Mouse (Mus musculus) erythroid progenitor cell, adult 5-6 weeks (primary cell): ENCODE data around the gene Ifitm10. TPM values are rescaled to one million over a fixed set of nuclear protein-coding genes. Genes with fewer than 3 reads are reported as not detected.
"Not testable (repeated sequence)": the region's sequence is repeated elsewhere in the genome, so short reads cannot be mapped to it uniquely, and the experiment has no call there.

ENCODE experiments used
- ATAC-seq: replicated peaks from 2 replicates; pipeline ENCODE4 v1.8.0; 2016; ENCODE audit warnings: moderate number of reproducible peaks, mild to moderate bottlenecking, moderate TSS enrichment, inconsistent platforms; ENCODE audit not compliant: poor library complexity, low FRiP score, severe bottlenecking
- total RNA-seq, 2 experiments: library from RNA; stranded (forward) in 1 of 2; stranded (reverse) in 1 of 2; fragments of 150-400 nt in 1 of 2; fragments of 186-747, 209-891 nt in 1 of 2; gene quantifications; 2 replicates each; pipeline versions ENCODE4 v1.2.3 to v1.2.4; 2015 to 2017; ENCODE audit warnings: low replicate concordance in 2 of 2

Ifitm10 gene
- total RNA-seq, 2 experiments from 2014 or later: not detected

DNA sequence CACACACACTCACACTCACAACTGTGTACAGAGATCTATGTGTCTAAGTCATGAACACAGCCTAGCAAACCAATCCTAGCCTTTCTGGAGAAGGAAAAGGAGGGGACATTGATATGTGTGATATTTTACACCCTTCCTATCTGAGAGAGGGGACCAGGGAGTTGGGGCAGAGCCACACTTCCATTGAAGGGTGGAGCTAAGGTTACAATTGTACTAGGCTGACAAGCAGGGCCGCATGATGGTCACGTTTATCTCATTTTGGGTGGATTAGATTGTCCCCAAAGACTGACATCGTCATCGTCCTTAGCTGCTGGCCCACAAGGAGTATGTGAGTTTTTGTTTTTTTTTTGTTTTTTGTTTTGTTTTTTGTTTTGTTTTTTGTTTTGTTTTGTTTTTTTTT lies 42.3 kb downstream of the Ifitm10 start:
- no peak for ATAC-seq

DNA sequence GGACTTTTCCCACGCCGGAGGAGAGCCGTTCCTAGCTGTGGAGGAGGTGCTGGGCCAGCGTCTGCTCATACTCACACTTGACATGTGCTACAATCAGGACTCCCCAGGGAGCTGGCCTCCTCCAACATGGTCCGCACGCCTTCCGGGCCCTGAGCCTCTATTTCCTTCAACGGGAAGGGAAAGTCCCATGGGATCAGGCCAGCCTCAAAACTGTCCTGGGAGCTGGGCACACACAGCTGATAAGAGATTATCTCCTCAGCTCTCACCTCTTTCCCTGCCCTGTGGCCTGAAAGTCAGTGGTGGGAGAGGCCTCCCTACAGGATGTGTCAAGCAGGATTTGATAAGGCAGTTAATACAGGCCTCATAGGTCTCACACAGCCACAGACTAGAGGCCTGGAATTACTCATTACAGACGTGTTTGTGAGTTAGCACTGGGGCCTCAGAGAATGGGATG lies 43.3 kb downstream of the Ifitm10 start:
- no peak for ATAC-seq

DNA sequence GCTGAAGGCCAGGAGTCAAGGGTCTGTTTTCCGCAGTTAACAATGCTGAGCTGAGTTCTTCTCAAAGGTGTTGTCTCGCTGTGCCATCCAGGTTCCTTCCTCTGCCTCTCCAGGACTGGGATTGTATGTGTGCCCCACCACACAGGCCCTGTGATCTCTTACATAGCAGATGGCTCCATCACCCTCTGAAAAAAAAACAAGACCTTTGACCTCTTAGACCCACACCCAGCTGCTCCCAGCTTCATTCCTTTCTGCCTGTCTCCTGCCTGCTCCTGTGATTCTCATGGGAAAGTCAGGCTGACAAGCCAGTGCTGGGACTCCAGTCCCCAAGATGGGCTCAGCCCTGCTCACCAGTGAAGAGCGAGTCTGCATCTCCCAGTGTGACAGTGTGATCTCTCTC lies 45.0 kb downstream of the Ifitm10 start:
- no peak for ATAC-seq

DNA sequence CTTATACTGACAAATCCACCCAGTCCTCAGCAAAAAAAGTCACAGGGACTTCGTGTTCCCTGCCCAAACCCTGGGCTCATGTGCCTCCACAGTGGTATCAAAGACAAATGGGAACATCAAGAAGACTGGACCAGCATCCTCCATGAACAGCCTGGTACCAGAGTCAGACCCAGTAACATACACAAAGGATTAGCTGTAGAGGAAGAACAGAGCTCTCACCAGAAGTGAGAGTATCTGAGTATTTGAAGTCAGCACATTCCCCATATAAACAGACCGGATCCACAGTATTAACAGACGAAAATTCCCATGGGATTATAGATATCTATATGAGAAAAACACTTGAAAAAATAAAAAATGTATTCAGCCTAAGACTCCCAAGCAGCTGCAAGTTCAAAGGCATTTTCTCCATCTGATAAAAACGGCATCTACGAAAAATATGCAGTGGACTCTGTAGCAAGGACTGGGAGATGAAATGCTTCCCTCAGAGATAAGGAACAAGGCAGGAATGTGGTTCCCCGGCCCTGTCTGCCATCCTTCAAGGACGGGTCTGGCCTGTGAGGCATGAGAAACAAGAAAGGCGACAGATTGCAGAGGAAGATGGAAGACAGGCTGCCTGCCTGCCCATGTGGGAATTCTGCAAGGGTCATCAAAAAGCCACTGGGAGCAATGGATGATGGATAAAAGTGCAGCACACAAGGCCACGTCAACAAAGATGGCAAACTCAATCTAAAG lies 46.7 kb downstream of the Ifitm10 start:
- ATAC-seq: no peak

DNA sequence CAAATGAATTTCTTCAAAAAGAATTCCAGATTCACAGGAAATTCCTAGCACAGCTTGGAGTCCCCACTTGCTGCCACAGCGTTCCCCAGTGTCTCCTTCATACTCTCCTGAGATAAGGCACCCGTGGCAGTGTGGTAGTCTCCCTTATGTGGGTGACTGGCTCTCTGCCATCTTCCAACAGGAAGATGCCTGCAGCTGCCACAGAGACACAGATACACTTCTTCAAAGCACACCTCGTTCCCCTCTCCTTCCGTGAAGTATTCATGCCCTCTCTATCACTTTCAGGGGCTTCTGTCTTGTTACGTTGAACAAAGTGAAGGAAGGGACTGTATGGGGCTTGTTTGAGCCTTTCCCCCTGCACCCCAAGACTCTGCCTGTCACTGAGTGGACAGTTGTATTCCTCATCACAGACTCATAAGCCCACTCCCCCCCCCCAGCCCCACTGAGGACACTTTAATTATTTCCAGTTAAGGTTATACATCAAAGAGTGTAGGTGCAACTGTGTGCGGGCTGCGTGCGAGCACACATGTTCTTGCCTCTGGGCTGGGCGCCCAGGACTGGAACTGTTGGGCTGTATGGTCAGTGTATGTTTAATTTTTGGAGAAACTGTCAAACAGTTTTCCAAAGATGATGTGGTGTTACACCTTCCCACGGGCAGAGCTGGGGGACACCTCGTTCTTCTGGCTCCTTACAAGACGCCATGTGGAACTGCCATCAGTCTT lies 50.0 kb downstream of the Ifitm10 start:
- ATAC-seq: no peak

DNA sequence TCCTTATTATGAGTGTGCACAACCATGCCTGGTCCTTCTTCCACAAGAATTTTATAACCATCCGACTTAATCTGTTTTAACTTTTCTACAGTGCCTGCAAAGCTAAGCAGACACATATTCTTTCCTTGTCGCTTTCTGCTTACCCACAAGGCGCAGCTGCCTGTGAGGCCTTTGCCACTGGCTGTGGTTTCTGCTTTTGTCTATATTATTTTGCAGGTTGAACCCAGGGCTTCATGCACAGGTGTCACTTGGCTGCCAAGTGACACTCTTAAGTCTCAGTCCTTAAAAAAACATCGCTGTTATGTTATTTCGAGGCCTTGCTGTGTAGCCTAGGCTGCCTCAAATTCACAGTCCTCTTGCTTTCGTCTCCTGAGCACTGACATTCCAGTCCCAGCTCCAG lies 50.9 kb downstream of the Ifitm10 start:
- ATAC-seq: no peak

DNA sequence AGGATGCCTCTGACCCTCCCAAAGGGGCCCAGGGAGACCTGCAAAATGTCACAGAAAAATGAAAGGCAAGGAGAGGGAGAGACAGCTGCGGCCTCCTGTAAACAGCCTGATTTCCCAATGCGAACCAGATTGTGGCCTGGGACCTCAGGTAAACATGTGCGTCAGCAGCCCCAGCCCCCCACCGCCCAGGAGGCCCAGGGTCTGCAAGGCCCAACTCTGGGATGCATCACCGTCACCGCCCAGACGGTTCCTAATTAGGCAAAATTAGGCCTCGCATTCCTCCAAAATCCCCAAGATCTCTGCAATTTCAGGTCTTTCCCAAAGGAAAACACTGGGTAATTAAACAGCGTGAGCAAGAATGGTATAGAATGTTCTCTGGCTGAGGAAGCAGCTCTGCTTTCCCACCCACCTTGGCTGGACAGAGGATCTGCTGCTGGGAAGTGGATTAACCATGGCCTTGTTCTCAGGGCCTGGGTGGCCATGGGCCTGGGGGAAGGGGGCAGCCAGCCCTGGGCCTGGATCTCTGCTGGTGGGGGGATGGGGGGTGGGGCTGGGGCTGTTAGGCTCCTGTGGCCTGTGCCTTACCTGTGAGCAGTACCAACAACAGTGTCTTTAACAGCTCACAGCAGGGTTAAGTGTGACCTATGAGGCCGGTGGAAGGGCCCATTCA lies 51.8 kb downstream of the Ifitm10 start:
- not testable (repeated sequence) for ATAC-seq

DNA sequence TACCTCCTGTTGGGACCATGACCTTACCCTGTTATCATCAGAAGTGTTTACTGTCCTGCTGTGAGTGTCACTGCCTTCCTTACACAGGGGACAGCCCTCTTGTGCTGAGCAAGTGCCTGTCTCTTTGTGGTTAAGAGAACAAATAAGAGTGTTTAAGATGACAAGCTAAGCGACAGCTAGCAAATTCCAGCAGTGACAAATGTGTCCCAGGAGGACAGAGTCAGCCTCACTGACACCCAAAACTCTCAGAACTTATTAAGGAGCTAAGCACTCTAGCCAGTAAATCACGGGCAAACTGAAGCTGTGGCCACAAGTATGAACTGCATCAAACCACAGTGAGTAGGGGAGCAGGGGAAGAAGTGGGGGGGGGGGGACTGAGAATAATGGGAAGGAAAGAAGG lies 52.6 kb downstream of the Ifitm10 start:
- no peak for ATAC-seq

DNA sequence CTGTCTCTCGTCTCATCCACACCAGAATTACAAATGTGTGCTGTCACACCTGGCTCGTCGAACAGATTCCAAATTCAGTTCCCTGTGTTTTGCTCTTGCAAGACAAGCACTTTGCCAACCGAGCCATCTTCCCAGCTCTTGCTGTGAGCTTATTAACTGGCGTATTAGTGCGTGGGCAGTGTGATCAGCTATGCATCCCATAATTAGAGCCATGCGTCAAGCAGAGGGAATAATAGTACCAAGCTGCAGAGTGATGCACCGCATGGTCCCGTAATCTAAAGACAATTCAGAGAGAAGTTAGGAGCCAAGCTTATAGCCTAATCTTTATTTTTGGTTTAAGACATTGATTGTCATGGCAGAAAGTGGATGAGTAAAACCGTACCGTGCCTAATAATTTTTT lies 54.4 kb downstream of the Ifitm10 start:
- no peak for ATAC-seq

DNA sequence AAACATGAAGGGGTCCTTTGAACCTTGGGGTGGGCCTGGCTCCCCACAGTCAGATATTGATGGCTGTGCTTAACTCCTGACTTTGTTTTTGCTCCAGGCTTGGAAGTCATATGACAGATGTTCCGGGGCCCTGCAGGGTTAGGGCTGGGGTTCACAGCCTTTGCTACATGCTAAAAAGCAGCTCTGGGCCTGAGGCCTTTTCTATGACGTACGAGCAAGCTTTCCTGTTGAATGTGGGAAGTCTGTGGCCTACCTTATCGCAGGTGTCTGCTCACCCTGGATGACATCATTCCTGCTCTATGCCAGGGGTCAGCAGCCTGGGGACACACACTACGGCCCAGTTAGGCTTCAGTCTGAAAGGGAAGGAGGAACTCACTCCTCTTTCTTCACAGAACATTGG lies 56.3 kb downstream of the Ifitm10 start:
- no peak for ATAC-seq

DNA sequence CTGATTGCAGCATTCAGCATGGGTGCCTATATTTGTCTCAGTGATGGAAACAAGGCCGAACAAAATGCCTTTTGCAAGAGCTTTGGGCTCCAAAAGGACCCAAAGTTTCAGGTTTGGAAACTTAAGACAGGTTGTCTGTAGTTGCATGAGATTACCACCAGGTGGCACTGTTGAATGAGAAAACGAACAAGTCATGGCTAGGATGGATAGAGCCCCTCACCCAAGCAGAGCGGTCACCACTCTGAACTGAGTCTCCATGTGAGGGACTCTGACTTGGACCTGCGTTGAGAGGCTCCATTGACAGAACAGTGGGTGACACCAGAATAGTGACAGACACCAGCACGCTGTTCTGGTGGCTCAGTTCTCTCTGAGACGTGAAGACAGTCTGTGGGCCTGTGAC lies 57.0 kb downstream of the Ifitm10 start:
- no peak; the same call in 1 of the 2 replicates for ATAC-seq

DNA sequence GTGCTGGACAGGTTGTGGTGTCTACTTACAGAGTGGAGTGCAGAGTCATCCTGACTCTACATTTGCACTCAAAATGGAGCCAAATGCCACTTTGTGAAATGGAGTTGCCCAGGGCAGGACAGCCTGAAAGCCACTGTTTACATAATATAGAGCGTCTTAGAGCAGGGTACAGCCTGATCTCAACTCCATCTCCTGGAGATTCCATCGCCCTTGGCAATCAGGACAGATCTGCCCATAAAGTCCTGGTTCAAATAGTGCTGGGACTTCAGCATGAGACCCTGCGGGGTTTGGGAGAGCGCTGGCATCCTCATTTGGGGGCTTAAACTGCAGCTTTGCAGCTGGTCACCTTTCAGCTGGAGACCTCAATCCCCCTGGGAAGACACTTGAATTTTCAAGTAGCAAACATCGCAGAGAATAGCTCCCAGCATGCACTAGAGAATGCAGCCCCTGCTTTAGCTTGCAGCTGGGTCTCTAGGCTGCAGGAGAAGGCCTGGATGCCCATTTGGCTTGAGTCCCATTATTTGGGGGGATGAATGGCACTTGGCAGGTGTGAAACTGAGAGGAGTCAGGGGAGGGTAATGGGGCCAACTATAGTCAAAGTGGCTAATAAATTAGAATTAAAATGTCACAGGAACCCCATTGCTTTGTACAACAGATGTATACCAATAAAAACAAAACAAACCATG lies 58.8 kb downstream of the Ifitm10 start:
- no peak for ATAC-seq

DNA sequence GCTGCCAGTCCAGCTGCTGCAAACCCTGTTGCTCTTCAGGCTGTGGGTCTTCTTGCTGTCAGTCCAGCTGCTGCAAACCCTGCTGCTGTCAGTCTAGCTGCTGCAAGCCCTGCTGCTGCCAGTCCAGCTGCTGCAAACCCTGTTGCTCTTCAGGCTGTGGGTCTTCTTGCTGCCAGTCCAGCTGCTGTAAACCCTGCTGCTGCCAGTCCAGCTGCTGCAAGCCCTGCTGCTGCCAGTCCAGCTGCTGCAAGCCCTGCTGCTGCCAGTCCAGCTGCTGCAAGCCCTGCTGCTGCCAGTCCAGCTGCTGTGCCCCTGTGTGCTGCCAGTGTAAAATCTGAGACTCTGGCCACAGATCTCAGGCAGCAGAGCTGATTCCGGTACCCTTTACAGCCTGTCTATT lies 69.6 kb downstream of the Ifitm10 start:
- not testable (repeated sequence) for ATAC-seq

DNA sequence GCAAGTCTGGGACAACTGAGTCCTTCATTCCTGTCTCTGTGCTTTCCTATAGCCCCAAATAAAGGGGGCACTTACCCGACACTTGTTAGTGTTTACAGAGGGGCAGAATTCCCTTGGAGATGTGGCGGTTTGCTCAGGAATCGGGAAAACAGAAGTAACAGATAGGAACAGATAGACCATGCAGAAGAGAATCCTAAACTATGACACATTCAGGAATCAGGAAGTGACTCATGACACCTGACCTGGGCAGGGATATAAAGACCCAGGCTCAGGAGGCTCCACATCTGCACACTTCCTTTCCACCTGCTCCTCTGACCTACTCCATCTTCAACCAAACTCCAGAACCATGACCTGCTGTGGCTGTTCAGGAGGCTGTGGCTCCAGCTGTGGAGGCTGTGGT lies 70.3 kb downstream of the Ifitm10 start, which contains the start of gene Krtap5-4:
TSS of gene Krtap5-4 (plus strand) at position 301 of the 400 bp plus-strand sequence.
- ATAC-seq: no peak

DNA sequence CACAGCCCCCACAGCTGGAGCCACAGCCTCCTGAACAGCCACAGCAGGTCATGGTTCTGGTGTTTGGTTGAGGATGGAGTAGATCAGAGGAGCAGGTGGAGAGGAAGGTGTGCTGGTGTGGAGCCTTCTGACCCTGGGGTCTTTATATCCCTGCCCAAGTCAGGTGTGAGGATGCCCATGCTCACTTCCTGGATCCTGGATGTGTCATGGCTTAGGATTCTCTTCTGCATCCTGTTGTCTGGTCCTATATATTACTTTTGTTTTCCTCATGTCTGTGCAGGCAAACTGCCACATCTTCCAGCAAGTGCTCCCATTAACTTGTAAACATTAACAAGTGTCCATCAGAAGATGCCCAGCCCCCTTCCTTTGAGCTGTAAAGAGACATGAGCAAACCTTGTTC lies 76.5 kb downstream of the Ifitm10 start, which contains the start of gene Krtap5-1:
TSS of gene Krtap5-1 (minus strand) at position 101 of the 400 bp plus-strand sequence.
- not testable (repeated sequence) for ATAC-seq

DNA sequence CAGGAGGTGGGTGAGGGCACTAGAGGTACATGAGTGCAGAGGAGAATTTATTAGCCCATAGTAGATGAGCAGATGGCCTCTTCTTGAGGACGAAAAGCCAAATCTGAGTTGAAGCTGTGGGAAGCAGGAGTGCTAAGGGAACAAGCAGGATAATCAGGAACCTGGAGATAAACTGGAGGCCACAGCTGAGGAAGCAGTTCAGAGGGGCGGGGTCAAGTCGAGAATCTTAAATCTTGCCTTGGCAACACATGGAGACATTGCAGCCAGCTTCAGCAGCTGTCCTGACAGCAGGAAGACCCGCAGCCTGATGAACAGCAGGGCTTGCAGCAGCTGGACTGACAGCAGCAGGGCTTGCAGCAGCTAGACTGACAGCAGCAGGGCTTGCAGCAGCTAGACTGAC lies 77.4 kb downstream of the Ifitm10 start:
- ATAC-seq: not testable (repeated sequence)

DNA sequence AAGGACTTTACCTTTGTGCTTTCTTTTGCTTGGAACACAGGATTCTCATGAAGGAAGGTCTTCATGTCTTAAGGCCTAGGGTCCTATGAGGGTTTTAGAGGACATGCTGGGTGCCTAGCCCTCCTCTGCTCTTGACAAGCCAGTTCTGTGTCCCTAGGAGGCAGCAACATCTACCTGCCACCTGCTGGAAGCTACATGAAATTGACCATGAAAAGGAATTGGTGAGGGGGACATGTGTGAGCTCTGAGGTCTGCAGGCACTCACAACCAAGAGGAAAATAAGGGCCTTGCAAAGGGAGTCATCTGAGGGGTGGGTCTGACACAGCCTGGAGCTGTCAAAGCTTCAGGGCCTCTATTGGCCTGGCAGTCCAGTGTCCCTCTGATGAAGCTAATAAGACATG lies 78.1 kb downstream of the Ifitm10 start:
- ATAC-seq: no peak

DNA sequence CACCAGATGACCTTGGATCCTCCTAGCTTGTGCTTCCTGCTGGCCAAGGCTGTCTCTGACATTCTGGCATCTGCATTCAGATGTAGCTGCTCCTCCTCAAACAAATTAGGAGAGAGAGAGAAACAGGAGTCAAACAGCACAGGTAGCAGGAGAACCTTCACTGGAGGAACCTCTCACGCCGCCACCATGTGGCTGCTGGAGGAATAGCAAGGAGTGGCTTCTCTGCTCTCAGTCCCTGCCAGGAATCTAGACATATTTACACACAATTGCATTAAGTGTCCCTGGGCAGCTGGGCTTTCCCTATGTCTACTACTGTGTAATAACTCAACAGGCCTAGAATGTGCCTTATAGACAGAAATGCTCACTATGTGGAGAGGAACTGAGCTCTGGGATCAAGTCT lies 79.7 kb downstream of the Ifitm10 start:
- ATAC-seq: peak; percentile 61

DNA sequence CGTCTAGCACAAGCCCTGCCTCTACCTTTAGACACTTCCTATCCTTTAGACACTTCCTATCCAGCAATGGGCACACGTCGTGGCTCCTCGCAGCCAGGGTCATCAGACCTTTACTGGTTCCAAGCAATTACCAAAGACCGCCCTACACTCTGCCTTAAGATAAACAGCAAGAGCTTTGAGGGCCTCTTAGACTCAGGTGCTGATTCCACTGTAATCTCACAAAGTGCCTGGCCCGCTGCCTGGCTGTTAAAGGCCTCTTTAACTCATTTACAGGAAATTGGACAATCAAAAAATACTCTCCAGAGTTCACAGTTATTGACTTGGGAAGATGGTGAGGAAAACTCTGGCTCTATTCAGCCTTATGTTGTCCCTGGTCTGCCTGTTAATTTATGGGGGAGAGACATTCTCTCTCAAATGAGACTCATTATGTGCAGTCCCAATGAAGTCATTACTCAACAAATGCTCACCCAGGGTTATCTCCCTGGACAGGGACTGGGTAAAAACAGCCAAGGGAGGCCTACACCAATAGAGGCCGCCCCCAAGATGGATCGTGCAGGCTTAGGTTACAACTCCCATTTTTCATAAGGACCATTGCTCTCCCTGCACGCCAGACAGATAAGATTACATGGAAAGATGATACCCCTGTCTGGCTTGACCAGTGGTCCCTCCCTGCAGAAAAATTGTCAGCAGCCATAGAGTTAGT lies 87.5 kb downstream of the Ifitm10 start:
- not testable (repeated sequence) for ATAC-seq
